Mouse (Mus musculus): ENCODE measurements around the gene Stat3.

DNA sequence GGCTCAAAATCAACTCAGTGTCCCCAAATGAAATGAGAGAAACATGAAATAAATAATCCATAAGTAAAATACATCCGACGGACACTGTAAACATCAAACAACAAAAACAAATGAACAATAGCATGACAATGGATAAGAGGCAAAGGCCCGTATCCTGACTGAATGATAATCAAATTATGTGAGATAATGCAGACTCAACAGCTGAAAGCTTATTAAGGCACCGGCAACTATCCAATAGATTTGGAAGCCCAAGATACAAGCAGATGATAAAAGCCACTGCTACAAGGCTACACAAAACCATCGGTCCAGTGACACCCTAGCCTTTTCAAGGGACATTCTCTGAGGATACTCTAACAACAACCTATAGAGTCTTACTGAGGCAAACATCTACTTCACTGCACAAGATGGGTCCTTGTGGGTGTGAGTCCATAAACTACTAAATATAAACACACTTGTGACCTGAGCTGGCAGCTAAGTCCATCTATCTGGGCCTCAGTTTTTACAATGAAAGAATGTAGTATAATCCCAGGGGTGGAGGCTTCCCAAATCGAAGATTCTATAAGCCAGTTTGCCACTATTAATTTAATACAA is 90.5 kb downstream of the Stat3 start:
- TF ChIP-seq CTCF (conservative IDR thresholded peaks at IDR 0.05; ENCODE audit: insufficient read depth, insufficient read length, low read depth, low read length) (no peak), POLR2A (IDR thresholded peaks at IDR 0.05; ENCODE audit: low read depth, low read length) (no peak)

Measured in kidney, adult 2 months (tissue).